Mouse (Mus musculus) spleen, postnatal 36 days (tissue): Measurements from ENCODE around the gene Tmem131l.

ENCODE experiments used
- DNase-seq, 2 experiments: peaks; one replicate each; pipeline ENCODE4 v3.0.0; 2022; ENCODE audit warnings: low spot score in 2 of 2, mixed read lengths in 1 of 2

The Tmem131l gene

DNA sequence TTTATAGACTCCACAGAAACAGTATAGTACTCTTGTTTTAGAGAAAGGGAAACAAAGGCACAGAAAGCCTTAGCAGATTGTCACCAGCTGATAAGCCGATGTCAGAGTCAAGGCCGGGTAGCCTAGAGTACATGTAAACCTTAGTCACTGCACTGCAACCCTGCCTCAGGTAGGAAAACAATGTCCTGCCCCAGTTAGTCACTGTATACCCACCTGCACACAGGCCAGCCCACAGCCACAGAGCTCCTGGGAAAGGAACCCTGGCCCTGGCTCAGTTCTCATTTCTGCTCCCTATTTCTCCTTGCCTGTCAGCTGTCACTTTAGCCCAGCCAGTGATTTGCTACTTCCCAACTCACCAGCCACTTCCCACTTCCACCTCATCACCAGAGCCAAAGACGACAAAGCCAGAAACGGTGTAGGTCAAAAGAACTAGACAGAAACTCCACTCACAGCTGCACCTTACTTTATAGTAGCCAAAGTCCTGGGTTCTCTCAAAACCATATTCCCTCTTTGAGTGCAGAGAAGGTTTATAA lies 24.4 kb downstream of the Tmem131l start:
- no peak for DNase-seq

DNA sequence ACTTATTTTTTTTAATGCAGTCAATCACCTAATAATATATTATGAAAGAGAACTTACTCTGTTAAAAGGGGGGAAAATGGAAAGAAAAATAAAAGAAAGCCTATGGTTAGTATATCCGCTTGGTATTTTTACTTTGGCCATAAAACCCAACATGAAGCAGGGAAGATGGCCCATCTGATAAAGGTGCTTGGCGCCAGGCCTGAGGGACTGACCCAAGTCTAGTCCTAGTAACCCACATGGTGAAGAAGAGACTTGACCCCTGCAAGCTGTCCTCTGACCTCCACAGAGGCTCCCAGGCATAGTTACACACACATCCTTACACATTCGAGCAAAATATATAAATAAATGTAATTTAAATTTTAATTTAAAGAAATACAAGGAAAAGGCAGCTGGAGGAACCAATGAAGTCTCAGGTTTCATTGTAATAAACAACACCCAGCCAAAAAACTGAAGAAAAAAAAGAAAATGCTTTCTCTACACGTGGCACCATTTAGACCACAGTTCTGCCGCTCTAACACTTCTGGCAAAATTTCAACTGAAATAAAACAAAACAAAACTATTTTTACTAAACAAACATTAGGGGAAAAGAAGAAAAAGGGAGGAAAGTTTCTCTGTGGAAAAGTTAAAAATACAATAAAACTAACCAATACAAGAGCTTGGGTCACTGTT lies 28.8 kb downstream of the Tmem131l start:
- DNase-seq: no peak

GRCm38 (mm10) chr3:84005989-84006388 lies 34.0 kb downstream of the Tmem131l start:
- no peak for DNase-seq

- no peak for DNase-seq
Observed at GRCm38 (mm10) chr3:84004330-84005090, 35.5 kb downstream of the Tmem131l start.

- DNase-seq: no peak
Observed at GRCm38 (mm10) chr3:84002433-84003090, 37.4 kb downstream of the Tmem131l start.

DNA sequence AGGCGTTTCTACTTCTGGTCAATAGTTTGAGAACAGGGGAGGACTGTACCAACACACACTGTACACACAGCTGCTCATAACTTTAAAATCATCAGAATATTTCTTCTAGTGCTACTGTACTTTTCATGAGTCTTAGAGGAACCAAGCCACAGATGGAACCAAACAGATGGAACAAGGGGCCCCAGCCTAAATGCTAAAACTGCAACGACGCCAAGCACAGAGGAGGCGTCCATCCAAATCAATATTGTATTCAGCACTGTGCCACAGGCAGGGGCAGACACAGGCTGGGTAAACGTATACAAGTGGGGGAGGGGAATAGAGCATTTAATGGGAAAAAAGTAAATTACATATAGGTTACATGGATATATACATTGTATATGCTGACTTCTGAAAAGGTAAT lies 42.4 kb downstream of the Tmem131l start:
- no peak for DNase-seq

- no peak for DNase-seq
Observed at GRCm38 (mm10) chr3:83997036-83997435, 42.9 kb downstream of the Tmem131l start.

DNA sequence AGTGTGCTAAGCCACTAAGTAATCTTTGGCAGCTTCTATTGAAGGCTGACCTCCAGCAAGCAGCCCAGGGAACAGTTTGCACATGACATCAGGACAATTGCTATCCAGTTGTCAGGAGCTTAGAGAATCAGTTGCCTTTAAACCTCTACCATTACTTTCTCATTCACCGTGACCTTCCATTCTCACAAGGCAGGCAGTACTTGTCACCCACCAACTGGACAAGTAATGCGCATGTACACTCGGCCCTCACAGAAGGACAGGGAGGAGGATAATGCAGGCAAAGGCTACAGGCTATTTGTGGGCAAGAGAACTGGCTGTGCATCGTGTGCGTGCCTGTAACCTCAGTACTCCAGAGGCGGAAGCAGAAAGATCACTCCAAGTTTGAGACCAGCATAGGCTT lies 43.9 kb downstream of the Tmem131l start:
- no peak for DNase-seq

- no peak for DNase-seq
Observed at GRCm38 (mm10) chr3:83995254-83995830, 44.6 kb downstream of the Tmem131l start.

GRCm38 (mm10) chr3:83994217-83994839 lies 45.6 kb downstream of the Tmem131l start:
- no peak for DNase-seq

DNA sequence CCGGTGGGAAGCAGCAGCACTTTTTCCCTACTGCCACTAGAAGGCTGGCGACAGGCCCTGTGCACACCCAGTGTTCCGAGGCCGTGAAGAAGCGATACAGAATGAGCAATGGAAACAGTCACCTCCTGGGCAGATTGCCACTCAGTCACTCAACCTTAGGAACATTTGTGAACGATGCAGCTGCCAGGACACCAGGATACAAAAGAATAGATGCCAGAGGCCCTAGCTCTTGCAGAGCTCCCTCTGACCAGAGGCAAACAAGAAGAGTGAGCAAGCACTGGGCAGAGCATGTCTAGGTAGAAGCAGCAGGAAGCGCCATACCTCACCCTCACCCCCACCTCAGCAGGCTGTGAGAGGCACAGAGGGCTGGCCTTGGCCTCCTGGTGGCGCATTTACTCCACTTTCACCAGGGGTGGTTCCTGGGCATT lies 46.9 kb downstream of the Tmem131l start:
- DNase-seq: no peak

DNA sequence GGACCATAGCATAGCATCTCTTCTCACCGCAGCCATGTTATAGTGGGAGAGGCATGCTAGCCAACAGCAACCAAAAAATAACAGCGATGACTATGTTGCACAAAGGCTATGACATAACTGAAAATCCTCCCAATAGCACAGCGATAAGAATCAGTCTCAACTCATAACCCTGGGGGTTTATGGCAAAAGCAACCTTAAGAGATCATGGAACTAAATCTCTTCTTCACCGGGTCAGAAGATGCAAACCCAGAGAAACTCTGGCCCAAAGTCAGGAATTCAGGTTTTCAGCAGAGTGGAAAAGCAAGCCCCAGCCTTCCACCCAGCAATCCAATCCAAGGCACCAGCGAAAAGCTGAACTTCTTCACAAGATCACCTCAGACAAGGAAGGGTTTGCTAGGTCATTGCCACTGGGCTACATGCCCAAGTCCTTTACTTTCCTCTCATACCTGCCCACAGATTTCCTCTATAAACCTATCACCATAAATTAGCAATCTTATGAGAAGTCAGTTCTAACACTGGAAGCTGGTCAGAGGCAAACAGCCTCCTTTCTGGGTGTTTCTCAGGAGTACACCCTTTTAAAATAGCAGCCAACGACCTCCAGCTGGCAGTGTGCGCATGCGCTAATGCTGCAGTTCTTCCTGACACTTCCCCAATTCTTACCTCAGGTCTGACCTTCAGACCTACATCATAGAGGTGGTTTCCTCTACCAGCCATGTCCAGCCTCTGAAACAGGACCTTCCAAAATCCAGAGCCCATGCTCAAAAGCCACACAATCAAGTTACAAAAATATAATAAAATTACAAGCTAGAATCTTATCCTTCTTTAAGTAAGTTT lies 48.1 kb downstream of the Tmem131l start:
- DNase-seq: peak; percentile 41 to 44

GRCm38 (mm10) chr3:83988214-83988613 lies 51.8 kb downstream of the Tmem131l start:
- DNase-seq: no peak

- DNase-seq: no peak
Observed at GRCm38 (mm10) chr3:83987533-83988112, 52.4 kb downstream of the Tmem131l start.

DNA sequence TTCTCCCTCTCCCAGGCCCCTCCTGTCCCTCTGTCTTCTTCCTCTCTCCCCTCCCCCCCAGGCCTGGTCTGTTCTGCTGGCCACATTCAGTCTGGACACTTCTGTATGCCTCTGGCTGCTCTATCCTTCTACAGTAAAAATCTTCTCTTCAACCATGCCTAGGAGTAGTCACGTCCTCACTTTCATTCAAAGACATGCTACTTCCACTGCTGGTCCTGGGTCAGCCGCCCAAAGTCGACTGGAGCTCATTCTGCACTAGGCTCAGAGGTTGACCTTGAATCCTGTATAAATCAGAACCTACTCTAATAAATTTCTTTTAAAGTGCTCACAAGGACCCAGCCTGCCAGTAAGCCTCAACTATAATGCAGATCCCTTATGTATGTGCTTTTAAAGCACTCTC lies 53.2 kb downstream of the Tmem131l start:
- no peak for DNase-seq

- no peak for DNase-seq
Observed at GRCm38 (mm10) chr3:83985426-83985825, 54.5 kb downstream of the Tmem131l start.

- DNase-seq: no peak
Observed at GRCm38 (mm10) chr3:83984379-83984778, 55.6 kb downstream of the Tmem131l start.

- no peak for DNase-seq
Observed at GRCm38 (mm10) chr3:83982821-83983220, 57.2 kb downstream of the Tmem131l start.

DNA sequence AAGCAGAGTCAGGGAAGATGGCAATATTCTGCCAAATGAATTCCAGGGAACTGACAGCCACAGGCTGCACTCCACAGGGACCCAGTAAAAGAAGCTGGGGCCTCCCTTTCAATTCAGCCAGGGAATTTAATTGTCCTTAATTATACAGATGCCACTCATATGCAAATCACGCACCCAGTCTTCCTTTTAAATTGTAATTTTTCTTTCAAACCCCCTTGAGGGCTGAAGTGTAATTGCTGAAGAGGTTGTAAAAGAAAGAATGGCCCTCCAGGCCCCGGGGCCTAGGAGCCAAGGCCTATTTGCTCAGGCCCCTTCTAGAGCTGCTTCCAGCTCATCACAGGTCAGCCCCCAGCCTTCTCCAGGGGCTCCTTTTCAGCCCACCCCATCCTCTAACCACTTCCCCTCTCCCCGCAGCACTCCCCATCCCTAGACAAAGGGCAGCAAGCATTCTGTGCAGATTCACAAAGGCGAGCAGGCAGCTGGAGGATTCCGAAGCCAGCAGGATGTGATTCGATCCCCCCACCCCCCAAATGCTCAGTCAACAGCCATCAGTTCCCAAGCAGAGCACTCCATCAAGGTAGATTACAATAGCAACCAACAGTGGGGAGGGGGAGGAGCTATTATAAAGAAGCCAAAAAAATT lies 59.6 kb downstream of the Tmem131l start:
- no peak for DNase-seq
